Mouse (Mus musculus) hematopoietic stem cell, adult 5-6 weeks (primary cell): ENCODE results near the gene Aknad1. TPM values are rescaled to one million over a fixed set of nuclear protein-coding genes. Genes with fewer than 3 reads are reported as not detected.

Experiments used
- ATAC-seq, 2 experiments: fragments of 125-278 bp in 1 of 2; replicated peaks in 1 of 2; 2 replicates each; pipeline ENCODE4 v1.8.0; 2016 to 2017; ENCODE audit warnings: inconsistent platforms in 2 of 2, mild to moderate bottlenecking in 2 of 2, moderate number of reproducible peaks in 2 of 2, low read depth in 1 of 2, moderate TSS enrichment in 1 of 2; ENCODE audit not compliant: low FRiP score in 2 of 2, poor library complexity in 2 of 2, severe bottlenecking in 2 of 2, insufficient read depth in 1 of 2, low TSS enrichment in 1 of 2
- total RNA-seq: library from RNA; stranded (forward); fragments of 172-1452, 232-1000 nt; gene quantifications from 2 replicates; pipeline ENCODE4 v1.2.3, GENCODE M21; 2017

Aknad1 gene
- total RNA-seq, 1 experiment from 2014 or later: 0.55 TPM

DNA sequence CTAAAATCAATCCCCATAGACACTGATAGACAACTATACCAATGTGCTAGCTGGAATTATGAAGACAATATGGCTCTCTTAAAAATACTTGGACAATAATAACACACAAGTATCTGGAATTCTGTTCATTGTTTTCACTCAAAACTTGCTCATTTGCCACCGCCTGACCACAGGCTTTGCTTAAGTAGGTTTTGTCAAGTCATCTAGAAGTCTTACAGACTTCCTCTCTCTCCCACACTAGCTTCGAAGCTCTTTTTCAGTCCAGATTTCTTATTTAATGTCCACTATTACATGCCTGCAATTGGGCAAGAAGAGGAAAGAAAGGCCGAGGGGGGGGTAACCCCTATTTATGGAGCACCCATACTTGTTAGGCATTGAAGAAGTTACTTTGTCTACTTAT lies 11.7 kb upstream of the Aknad1 start:
- peak; percentile 75 to 79 for ATAC-seq

DNA sequence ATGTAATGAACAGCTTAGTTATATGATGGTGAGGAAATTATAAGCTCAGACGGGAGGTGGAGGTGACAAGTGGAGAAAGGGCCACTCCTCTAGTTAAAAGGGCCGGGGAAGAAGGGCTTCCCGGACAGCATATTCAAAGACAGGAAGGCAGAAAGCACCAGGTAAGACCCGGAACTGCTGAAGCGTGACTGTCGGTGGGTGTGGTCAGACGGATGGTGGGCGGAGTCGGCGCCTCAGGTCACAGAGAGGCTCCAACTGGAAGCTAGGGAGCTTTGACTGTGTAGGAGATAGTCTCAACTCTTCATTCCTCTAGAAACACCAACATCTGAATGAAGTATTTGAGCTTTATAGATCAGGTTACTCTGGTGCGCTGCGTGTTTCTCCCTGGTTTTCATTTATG lies 9.1 kb upstream of the Aknad1 start:
- ATAC-seq: no peak

DNA sequence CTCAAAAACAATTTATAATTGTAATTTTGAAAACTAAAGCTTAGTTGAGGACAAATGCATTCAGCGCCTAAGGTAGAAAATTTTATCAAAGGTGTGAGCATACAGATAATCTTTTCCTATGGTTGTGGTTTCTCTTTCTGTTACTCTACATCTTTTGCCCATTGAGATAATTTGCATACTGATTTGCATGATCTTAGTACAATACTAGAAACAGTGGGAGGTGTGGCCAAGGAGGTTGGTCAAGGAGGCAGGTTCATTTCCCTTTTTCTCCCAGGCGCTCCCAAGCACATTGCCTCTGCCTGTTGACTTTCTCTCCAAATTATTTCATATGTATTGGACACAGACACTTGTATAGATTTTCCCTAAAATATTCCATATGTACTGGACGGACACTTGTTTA lies 1.7 kb upstream of the Aknad1 start:
- ATAC-seq: no peak

DNA sequence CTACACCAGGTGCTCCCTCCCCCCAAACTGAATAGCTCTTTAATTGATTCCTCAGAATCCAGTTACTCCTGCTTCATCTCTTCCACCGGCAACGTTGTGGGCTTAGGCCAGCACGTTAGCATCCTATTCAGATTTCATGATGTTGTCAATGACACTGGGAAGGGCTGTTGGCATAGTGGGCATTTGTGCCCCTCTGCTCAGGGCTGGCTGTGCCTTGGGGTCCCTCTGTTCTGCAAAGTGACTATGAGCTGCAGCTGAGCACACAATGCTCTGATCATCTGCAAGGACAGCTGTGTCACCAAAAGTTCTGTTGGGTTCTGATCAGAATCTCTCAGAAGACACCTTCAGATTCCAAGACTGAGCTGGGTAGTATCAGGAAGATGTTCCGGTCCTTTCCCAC lies 4.6 kb downstream of the Aknad1 start:
- no peak for ATAC-seq

DNA sequence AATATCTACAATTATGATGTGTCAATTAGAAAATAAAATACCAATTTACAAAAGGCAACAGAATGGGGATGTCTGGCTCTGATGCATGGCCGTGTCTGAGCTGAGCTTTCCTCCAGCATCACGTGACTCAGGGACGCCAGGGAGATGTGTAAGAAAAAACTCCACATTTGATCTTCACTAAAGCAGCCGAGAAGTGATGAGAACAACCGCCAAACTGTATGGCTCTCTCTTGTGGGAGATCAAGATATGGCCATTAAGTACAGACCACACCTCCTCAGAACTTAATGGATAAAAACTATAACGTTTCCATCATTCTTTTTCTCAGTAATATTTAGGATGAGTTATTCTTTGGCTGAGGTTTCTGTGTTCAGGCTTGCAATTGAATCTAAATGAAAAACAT lies 11.6 kb downstream of the Aknad1 start:
- ATAC-seq: no peak; a peak in 1 of 4 replicates

DNA sequence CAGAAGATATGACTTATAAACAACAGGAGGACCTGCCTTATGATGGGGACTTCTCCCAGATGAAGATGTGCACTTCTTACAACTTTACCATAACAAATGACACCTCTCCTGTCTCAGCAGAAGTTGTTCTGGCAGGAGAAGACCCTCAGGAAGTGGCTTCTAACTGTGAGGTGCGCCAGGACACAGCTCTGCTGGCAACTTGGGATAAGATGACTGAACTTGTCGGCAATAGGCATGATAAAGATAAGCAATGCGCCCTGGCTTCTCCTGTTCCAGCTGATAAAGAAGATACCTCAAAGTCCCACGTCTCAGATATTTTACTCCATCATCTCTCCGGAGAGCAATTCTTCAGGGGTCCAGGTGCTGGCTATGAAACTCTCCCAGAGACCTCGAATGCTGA lies 12.2 kb downstream of the Aknad1 start:
- ATAC-seq: no peak

DNA sequence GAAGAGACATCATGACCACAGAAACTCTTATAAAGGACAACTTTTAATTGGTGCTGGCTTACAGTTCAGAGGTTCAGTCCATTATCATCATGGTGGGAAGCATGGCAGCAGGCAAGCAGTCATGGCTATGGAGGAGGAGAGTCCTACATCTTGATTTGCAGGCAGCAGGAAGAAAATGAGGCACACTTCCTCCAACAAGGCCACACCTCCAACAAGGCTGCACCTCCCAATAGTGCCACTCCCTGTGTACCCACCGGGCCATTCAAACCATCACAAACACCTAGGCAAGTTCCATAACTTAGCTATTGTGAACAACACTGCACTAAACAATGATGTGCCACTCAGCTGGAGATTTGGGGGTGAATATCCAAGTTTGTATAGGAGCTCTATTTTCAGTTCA lies 15.1 kb downstream of the Aknad1 start:
- ATAC-seq: no peak

DNA sequence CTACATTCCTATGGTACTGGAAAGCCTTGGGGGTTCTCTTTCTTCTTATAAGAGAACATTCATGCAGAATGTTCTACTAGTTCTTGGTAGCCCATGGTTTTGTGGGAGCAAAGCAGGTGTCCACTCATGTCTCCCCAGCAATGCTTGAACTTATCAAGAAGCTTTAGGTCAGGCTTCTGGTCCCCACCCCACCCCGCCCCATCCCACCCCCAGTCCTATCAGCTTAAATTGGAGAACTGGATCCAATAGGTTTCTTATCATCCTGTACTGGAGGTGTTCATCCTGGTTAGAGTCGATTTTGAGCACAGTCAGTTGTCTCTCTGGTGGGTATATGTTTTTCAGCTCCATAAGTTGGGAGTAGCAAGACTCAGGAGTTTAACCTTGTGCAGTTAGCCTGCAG lies 16.1 kb downstream of the Aknad1 start:
- no peak for ATAC-seq

DNA sequence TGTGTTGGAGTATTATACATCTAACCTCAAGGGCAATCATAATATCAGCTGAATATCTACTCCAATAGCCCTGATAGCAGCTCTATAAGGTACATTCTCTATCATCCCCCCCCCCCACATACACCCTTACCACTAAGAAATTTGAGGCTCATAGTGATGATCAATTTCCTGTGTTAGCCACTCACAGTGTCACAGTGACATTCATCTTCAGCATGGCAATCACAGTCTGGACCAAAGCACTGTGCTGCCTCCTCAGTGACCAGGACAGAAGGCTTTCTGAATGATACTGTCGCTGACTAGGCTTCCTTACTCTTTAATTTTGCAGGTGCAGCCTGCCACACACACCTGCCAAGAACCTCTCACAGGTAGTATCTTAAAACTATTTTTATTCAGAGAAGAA lies 16.7 kb downstream of the Aknad1 start:
- no peak for ATAC-seq

DNA sequence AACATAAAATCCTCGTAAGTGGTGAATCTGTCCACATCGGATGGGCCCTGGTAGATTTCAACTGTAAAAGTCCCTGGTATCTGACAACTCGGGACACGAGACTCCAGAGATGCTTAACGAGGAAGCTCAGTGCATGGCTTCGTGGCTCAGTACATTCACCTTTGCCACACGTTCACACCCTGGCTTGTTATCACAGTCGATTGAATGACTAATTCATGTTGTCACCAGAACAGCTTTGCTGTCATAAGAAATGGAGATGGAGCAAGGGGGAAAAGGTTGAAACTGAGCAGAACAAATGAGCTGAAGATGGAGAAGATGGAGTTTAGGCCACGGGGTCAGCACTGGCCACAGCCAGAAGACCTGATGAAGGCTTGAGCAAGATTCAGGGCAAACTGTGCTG lies 18.1 kb downstream of the Aknad1 start:
- no peak for ATAC-seq

DNA sequence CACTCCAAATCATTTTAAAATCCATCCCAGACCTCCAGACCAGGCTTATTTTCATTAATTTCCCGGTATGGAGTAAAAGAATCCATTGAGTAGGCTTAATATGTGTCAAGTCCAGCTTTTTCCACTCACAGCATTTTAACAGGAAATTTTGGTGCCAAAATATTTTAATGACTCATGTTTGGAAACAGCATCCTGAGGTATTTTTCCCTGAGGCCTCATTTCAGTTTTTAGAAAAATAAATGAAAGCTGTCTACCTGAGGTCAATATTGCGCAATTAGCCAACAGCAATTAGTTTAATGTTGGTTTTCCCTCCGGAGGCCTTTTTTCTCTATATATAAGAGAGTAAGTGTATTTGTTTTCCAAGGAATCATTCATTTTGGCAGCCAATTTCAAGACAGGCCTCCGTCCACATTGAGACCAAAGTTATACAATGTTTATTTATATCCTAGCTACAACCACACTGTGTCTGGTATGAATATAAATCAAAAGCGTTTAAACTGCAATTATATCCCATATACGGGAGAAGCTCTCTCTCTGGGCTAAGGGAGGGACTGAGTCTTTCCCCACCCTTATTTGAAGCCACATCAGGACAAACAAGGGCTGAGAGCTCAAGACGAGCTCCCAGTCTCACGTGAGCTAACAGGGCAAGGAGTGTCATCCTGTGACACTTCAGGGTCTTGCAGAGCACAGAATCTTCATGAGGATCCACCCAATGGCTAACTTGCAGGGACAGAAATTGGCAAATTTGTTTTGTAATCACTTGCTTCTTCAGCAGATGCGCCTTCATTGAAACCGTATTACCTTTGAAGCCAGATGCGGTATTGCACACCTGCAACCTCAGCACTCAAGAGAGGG lies 20.3 kb downstream of the Aknad1 start:
- no peak for ATAC-seq

DNA sequence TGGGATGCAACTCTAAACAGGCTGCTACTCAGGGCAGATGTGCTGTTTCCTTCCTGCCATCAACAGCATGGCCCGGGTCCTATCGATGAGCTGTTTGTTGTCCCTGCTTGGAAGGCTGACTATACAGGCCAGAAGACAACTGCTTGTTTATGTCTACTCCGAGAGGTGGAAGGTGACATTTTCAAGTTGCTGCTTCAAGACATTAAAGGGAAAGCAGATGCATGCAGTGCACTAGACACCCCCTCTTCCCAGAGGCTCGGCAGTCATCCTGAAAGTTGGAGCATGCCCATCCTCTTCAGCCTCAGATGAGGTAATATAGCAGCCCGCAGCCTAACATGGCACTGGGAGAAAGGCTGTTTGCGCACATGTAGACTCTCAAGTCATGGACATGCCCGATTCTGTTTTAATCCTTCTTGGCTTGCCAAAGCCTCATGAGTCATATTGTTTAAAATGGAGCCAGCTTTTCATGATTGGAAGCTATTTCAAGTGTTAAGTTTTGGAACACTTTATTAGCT lies 23.2 kb downstream of the Aknad1 start:
- ATAC-seq: no peak

DNA sequence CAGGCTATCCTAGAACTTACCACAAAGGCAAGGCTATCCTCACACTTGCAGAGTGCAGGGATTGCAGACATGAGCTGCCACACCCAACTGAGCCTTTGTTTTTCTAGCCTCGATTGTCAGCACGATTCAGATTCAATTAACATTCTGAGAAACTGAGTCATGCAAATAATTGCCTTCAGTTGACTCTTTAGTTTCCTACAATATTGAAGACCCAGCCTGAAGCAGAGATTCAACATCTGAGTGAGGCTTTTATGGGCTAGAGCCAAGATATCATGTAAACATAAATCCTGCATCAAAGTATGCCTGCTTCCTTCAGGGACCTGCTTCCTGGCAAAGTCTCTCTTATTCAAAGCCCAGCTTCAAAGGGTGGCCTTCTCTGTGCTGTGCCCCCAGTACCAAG lies 24.2 kb downstream of the Aknad1 start:
- ATAC-seq: no peak

DNA sequence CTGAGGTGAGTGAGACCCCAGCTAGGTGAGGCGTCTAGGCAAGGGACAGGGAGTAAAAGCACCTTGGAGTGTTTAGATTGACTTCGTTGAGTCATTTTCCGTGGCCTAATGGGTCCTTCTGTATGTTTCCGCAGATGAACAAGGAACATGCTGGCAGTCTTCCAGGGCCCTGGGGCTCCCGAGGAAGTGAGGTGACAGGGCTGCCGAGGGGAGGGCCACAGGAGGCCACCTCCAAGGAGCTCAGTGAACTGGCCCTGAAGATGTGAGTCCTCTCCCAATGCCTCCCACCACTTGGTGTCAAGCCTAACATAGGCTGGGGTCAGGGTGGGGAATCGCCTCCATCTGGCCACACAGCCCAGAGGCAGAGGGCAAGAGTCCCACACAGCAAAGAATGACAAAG lies 25.5 kb downstream of the Aknad1 start:
- ATAC-seq: peak; percentile 8 to 11; a peak in 1 of 4 replicates

DNA sequence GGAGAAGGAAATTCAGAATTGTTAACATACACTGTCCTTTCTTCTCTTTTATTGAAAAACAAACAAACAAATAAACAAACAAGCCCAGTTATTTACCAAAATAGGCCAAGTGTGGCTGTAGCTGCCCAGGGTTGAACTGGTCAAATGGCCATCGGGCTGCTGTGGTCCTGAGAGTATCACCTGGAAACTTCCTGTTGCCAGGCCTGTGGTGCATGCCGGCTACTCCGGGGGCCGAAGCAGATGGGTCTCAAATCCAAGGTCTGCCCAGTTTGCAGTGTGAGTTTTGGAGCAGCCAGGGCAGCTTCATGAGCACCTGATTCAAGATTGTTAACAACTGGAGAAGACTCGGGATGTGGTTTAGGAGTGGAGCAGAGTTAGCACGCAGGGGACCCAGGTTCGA lies 26.0 kb downstream of the Aknad1 start:
- no peak for ATAC-seq

DNA sequence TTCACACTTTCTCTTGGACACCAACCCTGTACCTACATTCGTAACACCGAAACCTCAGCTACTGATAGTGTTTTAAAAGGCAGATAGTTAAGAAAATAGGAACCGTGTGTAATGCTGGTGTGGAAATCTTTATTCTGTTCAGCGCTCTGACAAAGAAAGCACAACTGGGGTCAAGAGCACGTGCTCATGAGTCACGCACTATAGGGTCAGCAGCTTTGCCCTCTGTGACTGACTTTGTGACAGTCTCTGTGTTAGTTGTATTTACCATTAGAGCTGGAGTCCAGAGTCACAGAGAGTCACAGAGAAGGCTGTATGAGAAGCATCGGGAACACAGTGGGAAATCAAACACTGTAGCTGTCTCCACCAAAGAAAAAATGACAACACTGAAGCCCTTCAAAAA lies 27.5 kb downstream of the Aknad1 start:
- no peak for ATAC-seq

DNA sequence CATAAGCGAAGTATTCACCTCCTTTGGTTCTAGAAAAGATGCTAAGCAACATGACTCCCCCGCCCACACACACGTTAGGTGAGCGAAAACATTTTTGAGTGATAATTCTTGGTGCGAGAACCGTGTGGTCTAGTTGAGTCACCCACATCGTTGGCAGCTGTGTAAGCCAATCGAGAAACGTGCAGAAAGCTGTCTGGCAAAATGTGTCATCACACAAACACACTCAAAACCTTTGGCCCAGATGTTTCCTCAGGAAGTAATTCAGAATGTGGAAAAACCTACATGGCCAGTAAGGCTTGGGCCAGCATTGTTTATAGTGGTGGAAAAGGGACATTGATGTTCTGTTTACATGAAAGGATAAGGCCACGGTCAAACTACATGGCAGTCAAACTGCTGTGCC lies 28.0 kb downstream of the Aknad1 start:
- ATAC-seq: peak; percentile 14 to 28; a peak in 1 of 4 replicates

DNA sequence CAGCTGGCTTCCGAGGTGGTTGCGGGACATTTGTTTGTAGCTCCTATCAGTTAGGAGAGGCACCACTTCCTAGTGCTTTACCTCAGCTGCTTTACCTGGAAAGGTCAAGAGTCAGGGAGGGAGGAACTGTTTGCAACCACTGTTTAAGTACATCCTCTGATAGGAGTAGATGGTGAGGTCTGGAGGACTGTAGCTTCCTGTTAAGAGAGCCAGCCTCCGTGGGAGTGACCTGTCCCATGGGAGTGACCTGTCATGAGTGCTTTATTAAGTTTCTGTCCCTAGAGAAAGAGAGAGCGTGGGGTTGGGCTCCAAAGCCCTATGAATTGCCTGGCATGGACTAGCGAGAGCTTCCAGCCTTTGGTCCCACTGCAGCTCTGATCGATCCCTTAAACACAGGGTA lies 30.1 kb downstream of the Aknad1 start:
- no peak for ATAC-seq

DNA sequence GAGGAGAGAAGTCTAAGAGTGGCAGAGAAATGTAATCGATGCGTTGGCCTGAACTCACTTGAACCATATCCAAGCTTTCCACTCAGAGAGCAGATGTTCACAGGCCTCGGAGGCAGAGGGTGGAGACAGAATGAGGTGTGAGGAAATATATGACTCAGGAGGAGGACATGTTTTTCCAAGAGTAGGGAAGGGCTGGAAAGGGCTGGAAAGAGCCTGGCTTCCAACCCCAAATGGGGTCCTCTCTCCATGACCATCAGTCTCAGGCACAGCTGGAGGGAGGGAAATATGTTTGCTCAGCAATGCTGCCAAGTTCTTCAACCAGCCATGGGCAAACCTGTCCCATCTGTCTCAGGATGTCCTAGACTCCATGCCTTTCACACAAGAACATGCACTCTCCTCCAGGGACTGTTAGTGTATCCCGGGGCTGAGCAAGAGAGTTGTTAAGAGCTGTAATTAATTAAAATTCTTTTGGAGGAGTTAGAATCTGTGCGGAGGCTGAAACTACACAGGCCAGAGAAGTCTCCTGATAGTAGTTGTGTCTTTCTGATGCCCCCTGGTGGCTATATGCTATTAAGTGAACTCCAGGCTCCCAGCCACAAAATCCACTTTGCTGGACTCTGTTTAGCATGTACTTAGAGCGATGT lies 31.4 kb downstream of the Aknad1 start:
- ATAC-seq: peak; percentile 55 to 69
